8 mouse cellular contexts compared by ENCODE assay signal in the genomic region with DNA sequence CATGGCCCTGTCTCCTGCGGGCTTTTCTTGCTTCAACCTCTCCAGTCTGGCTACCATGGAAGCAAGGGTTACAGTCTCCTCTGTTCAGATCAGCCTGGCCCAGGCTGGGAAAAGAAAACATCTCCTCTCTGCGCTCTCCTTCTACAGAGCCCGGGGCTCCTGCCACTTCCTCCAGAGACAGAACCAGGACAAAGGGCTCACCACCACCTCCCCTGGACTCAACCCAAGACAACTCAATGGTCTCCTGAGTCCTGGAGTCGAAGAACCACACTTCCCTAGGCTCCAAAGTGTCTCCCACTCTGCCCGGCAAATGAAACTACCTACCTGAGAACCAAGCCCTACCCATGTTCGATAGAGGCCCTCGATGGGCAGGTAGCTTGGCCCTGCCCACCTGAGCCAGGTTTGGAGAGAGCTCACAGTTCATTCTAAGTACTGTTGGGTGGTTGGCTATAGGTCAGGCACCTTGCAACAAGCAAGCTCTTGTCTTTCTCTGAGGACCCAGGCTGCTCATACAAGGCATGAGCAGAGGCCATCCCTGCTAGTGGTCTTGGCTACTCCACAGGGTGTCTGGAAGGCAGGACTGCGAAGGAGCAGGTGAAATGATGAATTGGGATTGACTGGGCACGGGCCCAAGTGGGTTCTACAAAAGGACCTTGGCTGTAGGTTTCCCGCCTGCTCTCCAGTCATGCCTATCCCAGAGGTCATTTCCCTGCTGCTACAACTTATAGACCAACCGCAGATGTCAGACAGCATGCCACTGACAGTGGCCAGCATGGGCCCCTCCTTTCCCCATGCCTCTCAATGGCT. TPM values are rescaled to one million over a fixed set of nuclear protein-coding genes. Genes with fewer than 3 reads are reported as not detected.
DNase-seq lines count a peak whose midpoint lies in the region; ATAC-seq and TF ChIP-seq lines count a peak whose summit lies in the region.

No protein-coding gene starts in this region.

- H3K9me3 ChIP-seq in megakaryocyte, embryonic 14.5 days = no peaks in the 10 kb centered on the region
- H3K9me3 ChIP-seq in limb, embryonic 12.5 days = no peaks in the 10 kb centered on the region
- H3K9me3 ChIP-seq in stomach, embryonic 16.5 days (replicated peaks; ENCODE audit: control insufficient read depth, low read length) = no peaks in the 10 kb centered on the region

- H3K4me1 ChIP-seq in cerebellum, adult 2 months (ENCODE audit: control insufficient read depth, insufficient read depth, low read length) = peaks cover 79% of the 10 kb centered on the region
- H3K4me1 ChIP-seq in megakaryocyte, embryonic 14.5 days = peaks cover 98% of the 10 kb centered on the region
- H3K4me1 ChIP-seq in limb, embryonic 12.5 days (replicated peaks) = peaks cover 77% of the 10 kb centered on the region
- H3K4me1 ChIP-seq in stomach, embryonic 16.5 days (ENCODE audit: control insufficient read depth, insufficient read depth, low read length) = peaks cover 47% of the 10 kb centered on the region

- no peak overlapping the region for H3K4me3 ChIP-seq in cerebellum, adult 2 months (replicated peaks; ENCODE audit: insufficient read depth, low read depth, low read length)
- peak overlapping the region; percentile 86 for H3K4me3 ChIP-seq in megakaryocyte, embryonic 14.5 days (replicated peaks)
- no peak overlapping the region for H3K4me3 ChIP-seq in limb, embryonic 12.5 days (replicated peaks)
- H3K4me3 ChIP-seq in stomach, embryonic 16.5 days (replicated peaks; ENCODE audit: low read length) = no peak overlapping the region

- peak overlapping the region; percentile 89 for H3K27ac ChIP-seq in cerebellum, adult 2 months (ENCODE audit: insufficient read depth, low read length)
- peak overlapping the region; percentile 56 for H3K27ac ChIP-seq in limb, embryonic 12.5 days
- peak overlapping the region; percentile 72 for H3K27ac ChIP-seq in stomach, embryonic 16.5 days (ENCODE audit: low read length)

- peaks cover 28% of the 10 kb centered on the region for H3K36me3 ChIP-seq in megakaryocyte, embryonic 14.5 days (replicated peaks; ENCODE audit: low read length)
- peaks cover 19% of the 10 kb centered on the region for H3K36me3 ChIP-seq in limb, embryonic 12.5 days
- H3K36me3 ChIP-seq in stomach, embryonic 16.5 days (ENCODE audit: control insufficient read depth, insufficient read depth, low read length) = no peaks in the 10 kb centered on the region; the same call in 1 of the 2 replicates

- no peak for TF ChIP-seq CTCF in cerebellum, adult 2 months (IDR thresholded peaks at IDR 0.05; ENCODE audit: borderline replicate concordance, insufficient read depth, low read depth, low read length)

- H3K4me2 ChIP-seq in limb, embryonic 12.5 days = no peak overlapping the region
- peak overlapping the region; percentile 13; the same call in 1 of the 2 replicates for H3K4me2 ChIP-seq in stomach, embryonic 16.5 days (ENCODE audit: low read depth, low read length)

- H3K27me3 ChIP-seq in cerebellum, adult 2 months (ENCODE audit: control insufficient read depth, insufficient read depth, low read length) = no peaks in the 10 kb centered on the region
- peaks cover 34% of the 10 kb centered on the region for H3K27me3 ChIP-seq in megakaryocyte, embryonic 14.5 days (replicated peaks)
- peaks cover 37% of the 10 kb centered on the region for H3K27me3 ChIP-seq in limb, embryonic 12.5 days
- no peaks in the 10 kb centered on the region for H3K27me3 ChIP-seq in stomach, embryonic 16.5 days (ENCODE audit: control insufficient read depth, insufficient read depth, low read length)

- no peak for TF ChIP-seq POLR2A in cerebellum, adult 2 months (IDR thresholded peaks at IDR 0.05; ENCODE audit: borderline replicate concordance, insufficient read depth, low read length)

- no peak for ATAC-seq in megakaryocyte, adult 5-6 weeks (ENCODE audit: poor library complexity, severe bottlenecking)
- no peak for ATAC-seq in limb, embryonic 12.5 days (ENCODE audit: insufficient number of reproducible peaks, insufficient read depth, low FRiP score, low TSS enrichment, low read depth)
- ATAC-seq in stomach, embryonic 16.5 days (ENCODE audit: insufficient read depth, low FRiP score) = no peak

- peak; percentile 53 for DNase-seq in cerebellum, adult 2 months
- DNase-seq in cerebellum, postnatal 4 days (ENCODE audit: low spot score in 2 of 2) = no peak
- DNase-seq in yolk sac, embryonic 10.5 days (ENCODE audit: low spot score) = no peak
- DNase-seq in layer of hippocampus, postnatal 25 days (ENCODE audit: extremely low spot score in 1 of 2, low spot score in 1 of 2) = no peak

- peak overlapping the region; percentile 34 for H3K9ac ChIP-seq in limb, embryonic 12.5 days (replicated peaks)
- H3K9ac ChIP-seq in stomach, embryonic 16.5 days (ENCODE audit: low read length) = peak overlapping the region; percentile 48

- WGBS in cerebellum, adult 2 months = 19% methylated on average over 11 of the region's 11 CpGs
- 70% methylated on average over 11 of the region's 11 CpGs for WGBS in limb, embryonic 12.5 days
- 47% methylated on average over 11 of the region's 11 CpGs for WGBS in stomach, embryonic 16.5 days

RNA-seq across cellular contexts. Expression of a gene that starts 8.8 kb away (rescaled TPM):
- polyA plus RNA-seq in cerebellum, adult 2 months (2012; rRNA removed) = 0.27 and 0.33 TPM in 2 replicates
- polyA plus RNA-seq in megakaryocyte, embryonic 14.5 days (2012; ENCODE audit: insufficient read depth, low replicate concordance) = 2.7 and 19.7 TPM in 2 replicates
- total RNA-seq in megakaryocyte, adult 5-6 weeks (2015) = 40.4 and 45.2 TPM in 2 replicates
- 20.6 and 25.5 TPM in 2 replicates for total RNA-seq in megakaryocyte, adult 5-6 weeks (2017)
- 9.7 and 11.8 TPM in 2 replicates for polyA plus RNA-seq in limb, embryonic 12.5 days (2016; fragmentation: Nextera tagmentation; extraction: Ambion mirVana)
- 3.2 and 4.1 TPM in 2 replicates for polyA plus RNA-seq in stomach, embryonic 16.5 days (2015; fragmentation: Nextera tagmentation; extraction: Ambion mirVana)
- not detected for total RNA-seq in layer of hippocampus, postnatal 25 days (2021)

RNA-seq across cellular contexts. Expression of a gene that starts 30.3 kb away (rescaled TPM):
- 1.7 TPM in 2 replicates for polyA plus RNA-seq in cerebellum, adult 2 months (2012; rRNA removed)
- 347 and 510 TPM in 2 replicates for polyA plus RNA-seq in megakaryocyte, embryonic 14.5 days (2012; ENCODE audit: insufficient read depth, low replicate concordance)
- 69.0 and 69.9 TPM in 2 replicates for total RNA-seq in megakaryocyte, adult 5-6 weeks (2015)
- total RNA-seq in megakaryocyte, adult 5-6 weeks (2017) = 60.3 and 62.0 TPM in 2 replicates
- polyA plus RNA-seq in limb, embryonic 12.5 days (2016; fragmentation: Nextera tagmentation; extraction: Ambion mirVana) = 3.7 and 4.7 TPM in 2 replicates
- 6.0 and 8.3 TPM in 2 replicates for polyA plus RNA-seq in stomach, embryonic 16.5 days (2015; fragmentation: Nextera tagmentation; extraction: Ambion mirVana)
- total RNA-seq in layer of hippocampus, postnatal 25 days (2021) = 1 to 10 TPM; 2.1 to 2.8 TPM

RNA-seq across cellular contexts. Expression of a gene that starts 43.9 kb away (rescaled TPM):
- polyA plus RNA-seq in cerebellum, adult 2 months (2012; rRNA removed) = 91.0 and 93.9 TPM in 2 replicates
- 144 and 266 TPM in 2 replicates for polyA plus RNA-seq in megakaryocyte, embryonic 14.5 days (2012; ENCODE audit: insufficient read depth, low replicate concordance)
- total RNA-seq in megakaryocyte, adult 5-6 weeks (2015) = 42.8 and 43.0 TPM in 2 replicates
- total RNA-seq in megakaryocyte, adult 5-6 weeks (2017) = 31.8 and 36.8 TPM in 2 replicates
- polyA plus RNA-seq in limb, embryonic 12.5 days (2016; fragmentation: Nextera tagmentation; extraction: Ambion mirVana) = 16.9 and 21.4 TPM in 2 replicates
- 14.4 and 14.5 TPM in 2 replicates for polyA plus RNA-seq in stomach, embryonic 16.5 days (2015; fragmentation: Nextera tagmentation; extraction: Ambion mirVana)
- 10 to 100 TPM; 88.9 to 91.0 TPM for total RNA-seq in layer of hippocampus, postnatal 25 days (2021)

RNA-seq across cellular contexts. Expression of a gene that starts 45.5 kb away (rescaled TPM):
- 144 and 148 TPM in 2 replicates for polyA plus RNA-seq in cerebellum, adult 2 months (2012; rRNA removed)
- polyA plus RNA-seq in megakaryocyte, embryonic 14.5 days (2012; ENCODE audit: insufficient read depth, low replicate concordance) = 107 and 120 TPM in 2 replicates
- 29.5 and 35.9 TPM in 2 replicates for total RNA-seq in megakaryocyte, adult 5-6 weeks (2015)
- 37.6 and 40.4 TPM in 2 replicates for total RNA-seq in megakaryocyte, adult 5-6 weeks (2017)
- 63.4 and 66.9 TPM in 2 replicates for polyA plus RNA-seq in limb, embryonic 12.5 days (2016; fragmentation: Nextera tagmentation; extraction: Ambion mirVana)
- 53.7 and 54.1 TPM in 2 replicates for polyA plus RNA-seq in stomach, embryonic 16.5 days (2015; fragmentation: Nextera tagmentation; extraction: Ambion mirVana)
- 100 to 1,000 TPM in 1 of 2 experiments, 10 to 100 TPM in 1; 83.4 to 101 TPM for total RNA-seq in layer of hippocampus, postnatal 25 days (2021)

Comparison
In these comparisons a context has a peak if more than half of its experiments do, and no peak if none do; other contexts are left out.
1. DNase-seq: peak in cerebellum, adult 2 months (2 of 2); none in cerebellum, postnatal 4 days (0 of 2), yolk sac, embryonic 10.5 days (single experiment) and layer of hippocampus, postnatal 25 days (0 of 2).
2. RNA of a gene that starts 30.3 kb away (polyA plus RNA-seq): 347 to 510 TPM in megakaryocyte, embryonic 14.5 days; 6.0 to 8.3 TPM in stomach, embryonic 16.5 days, 3.7 to 4.7 TPM in limb, embryonic 12.5 days and 1.7 TPM in cerebellum, adult 2 months; every median in the first group is over 10 times any median in the second.
3. Peak in every context shown above with its lines, with median percentiles within 50 percentile points of each other: H3K27ac ChIP-seq.